Mouse (Mus musculus): ENCODE results near the gene Rpap1. TPM values are rescaled to one million over a fixed set of nuclear protein-coding genes. Genes with fewer than 3 reads are reported as not detected.
A peak's percentile ranks its signal among the peaks of the same experiment; 100 is the strongest.

The Rpap1 gene
- polyA plus RNA-seq, 1 experiment from 2014 or later: 17.5 TPM

GRCm38 (mm10) chr2:119802767-119803617 is 15.7 kb upstream of the Rpap1 start:
- Histone ChIP-seq H3K27me3 (ENCODE audit: control insufficient read depth, insufficient read depth, low read length) (peaks cover 2% of the 10 kb centered on the region; the same call in 1 of the 2 replicates), H3K4me2 (ENCODE audit: low read depth, low read length) (peak overlapping the region; percentile 13; the same call in 1 of the 2 replicates), H3K9me3 (replicated peaks; ENCODE audit: control insufficient read depth, low read length) (no peaks in the 10 kb centered on the region), H3K4me1 (ENCODE audit: control insufficient read depth, insufficient read depth, low read length) (peaks cover 4% of the 10 kb centered on the region), H3K36me3 (replicated peaks; ENCODE audit: control insufficient read depth, insufficient read depth, low read depth, low read length) (no peaks in the 10 kb centered on the region), H3K9ac (replicated peaks; ENCODE audit: low read length) (no peak overlapping the region; the same call in 1 of the 2 replicates), H3K4me3 (ENCODE audit: low read depth, low read length) (no peak overlapping the region), H3K27ac (replicated peaks; ENCODE audit: low read depth, low read length) (no peak overlapping the region)
- DNase-seq (ENCODE audit: low spot score) (peak; percentile 65), ATAC-seq (replicated peaks; ENCODE audit: insufficient number of reproducible peaks, low FRiP score, low TSS enrichment, low read depth) (peak; percentile 51)
- WGBS: 30% methylated on average over 10 of the region's 10 CpGs

GRCm38 (mm10) chr2:119800876-119801846 is 13.8 kb upstream of the Rpap1 start:
- ATAC-seq (replicated peaks; ENCODE audit: insufficient number of reproducible peaks, low FRiP score, low TSS enrichment, low read depth): no peak
- Histone ChIP-seq H3K36me3 (replicated peaks; ENCODE audit: control insufficient read depth, insufficient read depth, low read depth, low read length) (no peaks in the 10 kb centered on the region), H3K4me3 (ENCODE audit: low read depth, low read length) (peak overlapping the region; percentile 84; the same call in 1 of the 2 replicates), H3K9me3 (replicated peaks; ENCODE audit: control insufficient read depth, low read length) (no peaks in the 10 kb centered on the region), H3K27me3 (ENCODE audit: control insufficient read depth, insufficient read depth, low read length) (peaks cover 2% of the 10 kb centered on the region; the same call in 1 of the 2 replicates), H3K9ac (replicated peaks; ENCODE audit: low read length) (no peak overlapping the region; the same call in 1 of the 2 replicates), H3K27ac (replicated peaks; ENCODE audit: low read depth, low read length) (no peak overlapping the region), H3K4me1 (ENCODE audit: control insufficient read depth, insufficient read depth, low read length) (peaks cover 4% of the 10 kb centered on the region), H3K4me2 (ENCODE audit: low read depth, low read length) (peak overlapping the region; percentile 97)
- no peak for DNase-seq (ENCODE audit: low spot score)
- WGBS: 48% methylated on average over 15 of the region's 15 CpGs

- under 1% methylated on average over 25 of the region's 27 CpGs for WGBS
- peak; percentile 11 for ATAC-seq (replicated peaks; ENCODE audit: insufficient number of reproducible peaks, low FRiP score, low TSS enrichment, low read depth)
- H3K27me3 ChIP-seq (ENCODE audit: control insufficient read depth, insufficient read depth, low read length): peaks cover 2% of the 10 kb centered on the region; the same call in 1 of the 2 replicates
Measured at GRCm38 (mm10) chr2:119799961-119800550, 12.7 kb upstream of the Rpap1 start.

GRCm38 (mm10) chr2:119799181-119799960 is 12.0 kb upstream of the Rpap1 start:
- Histone ChIP-seq H3K27me3 (ENCODE audit: control insufficient read depth, insufficient read depth, low read length) (peaks cover 2% of the 10 kb centered on the region; the same call in 1 of the 2 replicates), H3K4me1 (ENCODE audit: control insufficient read depth, insufficient read depth, low read length) (peaks cover 4% of the 10 kb centered on the region), H3K36me3 (replicated peaks; ENCODE audit: control insufficient read depth, insufficient read depth, low read depth, low read length) (no peaks in the 10 kb centered on the region), H3K9me3 (replicated peaks; ENCODE audit: control insufficient read depth, low read length) (no peaks in the 10 kb centered on the region), H3K27ac (replicated peaks; ENCODE audit: low read depth, low read length) (no peak overlapping the region), H3K4me2 (ENCODE audit: low read depth, low read length) (peak overlapping the region; percentile 97), H3K4me3 (ENCODE audit: low read depth, low read length) (peak overlapping the region; percentile 84), H3K9ac (replicated peaks; ENCODE audit: low read length) (peak overlapping the region; percentile 91)
- ATAC-seq (replicated peaks; ENCODE audit: insufficient number of reproducible peaks, low FRiP score, low TSS enrichment, low read depth): peak; percentile 81
- peak; percentile 61 for DNase-seq (ENCODE audit: low spot score)
- WGBS: under 1% methylated on average over 38 of the region's 89 CpGs

More at GRCm38 (mm10) chr2:119799961-119800550, 12.7 kb upstream of the Rpap1 start:
- Histone ChIP-seq H3K4me2 (ENCODE audit: low read depth, low read length) (peak overlapping the region; percentile 97), H3K36me3 (replicated peaks; ENCODE audit: control insufficient read depth, insufficient read depth, low read depth, low read length) (no peaks in the 10 kb centered on the region), H3K4me3 (ENCODE audit: low read depth, low read length) (peak overlapping the region; percentile 84), H3K4me1 (ENCODE audit: control insufficient read depth, insufficient read depth, low read length) (peaks cover 4% of the 10 kb centered on the region), H3K27ac (replicated peaks; ENCODE audit: low read depth, low read length) (no peak overlapping the region), H3K9ac (replicated peaks; ENCODE audit: low read length) (peak overlapping the region; percentile 91), H3K9me3 (replicated peaks; ENCODE audit: control insufficient read depth, low read length) (no peaks in the 10 kb centered on the region)
- DNase-seq (ENCODE audit: low spot score): peak; percentile 44

GRCm38 (mm10) chr2:119798246-119798927 is 11.1 kb upstream of the Rpap1 start:
- Histone ChIP-seq H3K9me3 (replicated peaks; ENCODE audit: control insufficient read depth, low read length) (no peaks in the 10 kb centered on the region), H3K4me2 (ENCODE audit: low read depth, low read length) (no peak overlapping the region), H3K4me1 (ENCODE audit: control insufficient read depth, insufficient read depth, low read length) (peaks cover 4% of the 10 kb centered on the region), H3K36me3 (replicated peaks; ENCODE audit: control insufficient read depth, insufficient read depth, low read depth, low read length) (no peaks in the 10 kb centered on the region), H3K27me3 (ENCODE audit: control insufficient read depth, insufficient read depth, low read length) (peaks cover 2% of the 10 kb centered on the region; the same call in 1 of the 2 replicates), H3K4me3 (ENCODE audit: low read depth, low read length) (no peak overlapping the region), H3K9ac (replicated peaks; ENCODE audit: low read length) (no peak overlapping the region), H3K27ac (replicated peaks; ENCODE audit: low read depth, low read length) (no peak overlapping the region)
- DNase-seq (ENCODE audit: low spot score) (peak; percentile 66), ATAC-seq (replicated peaks; ENCODE audit: insufficient number of reproducible peaks, low FRiP score, low TSS enrichment, low read depth) (no peak)
- 11% methylated on average over 13 of the region's 13 CpGs for WGBS

GRCm38 (mm10) chr2:119797279-119797783 is 10.0 kb upstream of the Rpap1 start, which contains the start of gene Tyro3:
TSS of gene Tyro3 (plus strand) at chr2:119797733.
- no peak within 1 kb of the TSS for H3K27ac ChIP-seq (replicated peaks; ENCODE audit: low read depth, low read length)
- ATAC-seq (replicated peaks; ENCODE audit: insufficient number of reproducible peaks, low FRiP score, low TSS enrichment, low read depth): no peak
- H3K9ac ChIP-seq (replicated peaks; ENCODE audit: low read length): no peak within 1 kb of the TSS
- H3K9me3 ChIP-seq (replicated peaks; ENCODE audit: control insufficient read depth, low read length): no peaks in the 10 kb centered on the region
- 61% methylated on average over 5 of the region's 5 CpGs for WGBS
- H3K27me3 ChIP-seq (ENCODE audit: control insufficient read depth, insufficient read depth, low read length): peaks cover 2% of the 10 kb centered on the region; the same call in 1 of the 2 replicates
- no peaks in the 10 kb centered on the region for H3K36me3 ChIP-seq (replicated peaks; ENCODE audit: control insufficient read depth, insufficient read depth, low read depth, low read length)
- no peak within 1 kb of the TSS for H3K4me3 ChIP-seq (ENCODE audit: low read depth, low read length)
- no peak for DNase-seq (ENCODE audit: low spot score)
- peaks cover 2% of the 10 kb centered on the region for H3K4me1 ChIP-seq (ENCODE audit: control insufficient read depth, insufficient read depth, low read length)
- H3K4me2 ChIP-seq (ENCODE audit: low read depth, low read length): no peak within 1 kb of the TSS
